Mouse (Mus musculus) myocyte (in vitro differentiated cells): ENCODE measurements at regions not wholly inside any gene's neighbourhood (a gene's known extent, or its start where the extent isn't known, plus 50 kb on each side); places are given as distances from the start of the nearest gene placed in this dataset.

Source experiments
- H3K27me3 ChIP-seq: one replicate; pipeline ENCODE4 v1.6.1; 2011; ENCODE audit not compliant: control insufficient read depth, insufficient read depth, insufficient read length
- H3K36me3 ChIP-seq: one replicate; pipeline ENCODE4 v1.6.1; 2011; ENCODE audit not compliant: control insufficient read depth, insufficient read depth
- H3K4me2 ChIP-seq: one replicate; pipeline ENCODE4 v1.6.1; 2011; ENCODE audit warnings: low read depth, control low read depth
- H3K4me3 ChIP-seq: one replicate; pipeline ENCODE4 v1.5.1; 2011; ENCODE audit warnings: mild to moderate bottlenecking, control low read depth, moderate library complexity
- H3K79me2 ChIP-seq: one replicate; pipeline ENCODE4 v1.6.1; 2011; ENCODE audit not compliant: control insufficient read depth, insufficient read depth
- H3ac ChIP-seq: one replicate; pipeline ENCODE4 v1.6.1; 2011; ENCODE audit not compliant: control insufficient read depth, insufficient read length
- CEBPB ChIP-seq: IDR thresholded peaks from 2 replicates; pipeline ENCODE4 v1.6.1; 2011; ENCODE audit warnings: mild to moderate bottlenecking, moderate library complexity; ENCODE audit not compliant: poor library complexity, insufficient read depth, severe bottlenecking
- E2F4 ChIP-seq: IDR thresholded peaks from one replicate; pipeline ENCODE4 v1.6.1; 2011; ENCODE audit warnings: mild to moderate bottlenecking, control low read depth, moderate library complexity; ENCODE audit not compliant: insufficient read depth
- MAX ChIP-seq: IDR thresholded peaks from one replicate; pipeline ENCODE4 v1.6.1; 2011; ENCODE audit warnings: low read depth, mild to moderate bottlenecking, control low read depth
- MYOD1 ChIP-seq, 3 experiments: IDR thresholded peaks; one replicate each; pipeline ENCODE4 v1.6.1; 2011; ENCODE audit warnings: control low read depth in 2 of 3, low read depth in 2 of 3, mild to moderate bottlenecking in 2 of 3, moderate library complexity in 1 of 3; ENCODE audit not compliant: insufficient read length in 2 of 3, control insufficient read depth in 1 of 3
- MYOG ChIP-seq, 3 experiments: IDR thresholded peaks; one replicate each; pipeline ENCODE4 v1.6.1; 2011; ENCODE audit warnings: control low read depth in 2 of 3, low read depth in 2 of 3, mild to moderate bottlenecking in 2 of 3; ENCODE audit not compliant: insufficient read length in 2 of 3, control insufficient read depth in 1 of 3, insufficient read depth in 1 of 3
- POLR2A ChIP-seq: IDR thresholded peaks from one replicate; pipeline ENCODE4 v1.6.1; 2011; ENCODE audit warnings: low read depth, mild to moderate bottlenecking, control low read depth, moderate library complexity; ENCODE audit not compliant: insufficient read length
- POLR2AphosphoS2 ChIP-seq: IDR thresholded peaks from one replicate; pipeline ENCODE4 v1.6.1; 2011; ENCODE audit warnings: low read depth, control low read depth; ENCODE audit not compliant: insufficient read length
- REST ChIP-seq: IDR thresholded peaks from one replicate; pipeline ENCODE4 v1.6.1; 2011; ENCODE audit warnings: mild to moderate bottlenecking, control low read depth, moderate library complexity; ENCODE audit not compliant: insufficient read depth, insufficient read length
- SRF ChIP-seq: IDR thresholded peaks from one replicate; pipeline ENCODE4 v1.6.1; 2011; ENCODE audit warnings: low read depth; ENCODE audit not compliant: control insufficient read depth, insufficient read length
- TCF12 ChIP-seq: IDR thresholded peaks from one replicate; pipeline ENCODE4 v1.6.1; 2011; ENCODE audit warnings: mild to moderate bottlenecking, control low read depth; ENCODE audit not compliant: poor library complexity, insufficient read depth, severe bottlenecking
- TCF3 ChIP-seq: IDR thresholded peaks from one replicate; pipeline ENCODE4 v1.6.1; 2011; ENCODE audit warnings: low read depth, control low read depth; ENCODE audit not compliant: insufficient read length
- USF1 ChIP-seq: IDR thresholded peaks from one replicate; pipeline ENCODE4 v1.6.1; 2011; ENCODE audit warnings: low read depth, mild to moderate bottlenecking, control low read depth, moderate library complexity

- H3K4me2 ChIP-seq = no peak overlapping the region
- no peaks in the 10 kb centered on the region for H3K27me3 ChIP-seq
- H3K79me2 ChIP-seq = no peaks in the 10 kb centered on the region
- H3K4me3 ChIP-seq = no peak overlapping the region
- H3ac ChIP-seq = no peak overlapping the region
- no peaks in the 10 kb centered on the region for H3K36me3 ChIP-seq
- TF ChIP-seq SRF (no peak), MAX (no peak)
These were observed 299.7 kb downstream of the Cog6 start for GRCm38 (mm10) chr3:52717324-52717723.

GRCm38 (mm10) chr3:52712151-52712550 lies 304.9 kb downstream of the Cog6 start:
- Histone ChIP-seq H3ac (no peak overlapping the region), H3K27me3 (no peaks in the 10 kb centered on the region), H3K36me3 (no peaks in the 10 kb centered on the region), H3K79me2 (no peaks in the 10 kb centered on the region), H3K4me2 (no peak overlapping the region), H3K4me3 (no peak overlapping the region)
- TF ChIP-seq MYOG (IDR thresholded peaks at IDR 0.05; ENCODE audit: control insufficient read depth in 1 of 3, insufficient read depth in 1 of 3, insufficient read length in 2 of 3, low read depth in 2 of 3) = no peak
- TF ChIP-seq REST = no peak
- TF ChIP-seq TCF3 = no peak
- TF ChIP-seq USF1 = no peak
- no peak for TF ChIP-seq POLR2AphosphoS2
- no peak for TF ChIP-seq POLR2A
- no peak for TF ChIP-seq SRF
- no peak for TF ChIP-seq TCF12
- TF ChIP-seq MAX = no peak
- TF ChIP-seq E2F4 = no peak
- no peak for TF ChIP-seq CEBPB
- no peak for TF ChIP-seq MYOD1 (IDR thresholded peaks at IDR 0.05; ENCODE audit: control insufficient read depth in 1 of 3, insufficient read length in 2 of 3, low read depth in 2 of 3)

DNA sequence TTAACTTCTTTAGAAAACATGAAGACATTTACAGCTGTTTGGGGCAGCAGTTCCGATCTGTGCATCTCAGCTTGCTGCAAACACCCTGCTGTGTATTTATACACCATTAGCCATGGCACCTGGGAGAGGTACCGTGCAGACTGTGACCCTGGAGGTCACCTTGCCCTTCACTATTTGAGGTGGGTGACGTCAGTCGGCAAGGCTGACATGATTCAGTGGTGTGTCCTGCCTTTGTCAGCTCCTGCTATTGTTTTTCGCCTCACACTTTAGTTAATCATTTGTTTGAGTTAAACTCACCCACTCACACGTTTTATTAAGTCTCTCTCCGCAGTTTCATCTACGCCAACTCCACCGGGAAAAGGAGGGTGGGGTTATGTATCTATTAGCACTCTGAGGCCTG lies 305.9 kb downstream of the Cog6 start:
- H3K4me3 ChIP-seq = no peak overlapping the region
- no peaks in the 10 kb centered on the region for H3K79me2 ChIP-seq
- H3K36me3 ChIP-seq = no peaks in the 10 kb centered on the region
- TF ChIP-seq SRF = no peak
- TF ChIP-seq CEBPB = no peak
- no peak for TF ChIP-seq POLR2AphosphoS2
- TF ChIP-seq USF1 = no peak
- TF ChIP-seq TCF12 = no peak
- TF ChIP-seq TCF3 = no peak
- TF ChIP-seq REST = no peak
- TF ChIP-seq MYOG (IDR thresholded peaks at IDR 0.05; ENCODE audit: control insufficient read depth in 1 of 3, insufficient read depth in 1 of 3, insufficient read length in 2 of 3, low read depth in 2 of 3) = no peak
- TF ChIP-seq MAX = no peak
- no peak for TF ChIP-seq MYOD1 (IDR thresholded peaks at IDR 0.05; ENCODE audit: control insufficient read depth in 1 of 3, insufficient read length in 2 of 3, low read depth in 2 of 3)
- TF ChIP-seq E2F4 = no peak
- TF ChIP-seq POLR2A = no peak
- no peak overlapping the region for H3K4me2 ChIP-seq
- H3ac ChIP-seq = no peak overlapping the region
- no peaks in the 10 kb centered on the region for H3K27me3 ChIP-seq

GRCm38 (mm10) chr3:52708746-52709145 lies 308.3 kb downstream of the Cog6 start:
- no peaks in the 10 kb centered on the region for H3K27me3 ChIP-seq
- H3K36me3 ChIP-seq = no peaks in the 10 kb centered on the region
- no peak overlapping the region for H3K4me3 ChIP-seq
- TF ChIP-seq MAX (no peak), MYOD1 (IDR thresholded peaks at IDR 0.05; ENCODE audit: control insufficient read depth in 1 of 3, insufficient read length in 2 of 3, low read depth in 2 of 3) (peak in 2 of 3 experiments; percentile 76 to 83)
- H3K79me2 ChIP-seq = no peaks in the 10 kb centered on the region
- H3K4me2 ChIP-seq = peak overlapping the region; percentile 21
- no peak overlapping the region for H3ac ChIP-seq

GRCm38 (mm10) chr3:52708301-52708700 lies 308.7 kb downstream of the Cog6 start:
- Histone ChIP-seq H3K4me3 (no peak overlapping the region), H3K4me2 (no peak overlapping the region), H3K27me3 (no peaks in the 10 kb centered on the region), H3K36me3 (no peaks in the 10 kb centered on the region), H3K79me2 (no peaks in the 10 kb centered on the region), H3ac (no peak overlapping the region)
- TF ChIP-seq MYOG (IDR thresholded peaks at IDR 0.05; ENCODE audit: control insufficient read depth in 1 of 3, insufficient read depth in 1 of 3, insufficient read length in 2 of 3, low read depth in 2 of 3) (no peak), TCF3 (no peak), POLR2AphosphoS2 (no peak), TCF12 (no peak), MAX (no peak), POLR2A (no peak), USF1 (no peak)
